Mouse (Mus musculus): ENCODE data around the gene Hmgb2.

DNA sequence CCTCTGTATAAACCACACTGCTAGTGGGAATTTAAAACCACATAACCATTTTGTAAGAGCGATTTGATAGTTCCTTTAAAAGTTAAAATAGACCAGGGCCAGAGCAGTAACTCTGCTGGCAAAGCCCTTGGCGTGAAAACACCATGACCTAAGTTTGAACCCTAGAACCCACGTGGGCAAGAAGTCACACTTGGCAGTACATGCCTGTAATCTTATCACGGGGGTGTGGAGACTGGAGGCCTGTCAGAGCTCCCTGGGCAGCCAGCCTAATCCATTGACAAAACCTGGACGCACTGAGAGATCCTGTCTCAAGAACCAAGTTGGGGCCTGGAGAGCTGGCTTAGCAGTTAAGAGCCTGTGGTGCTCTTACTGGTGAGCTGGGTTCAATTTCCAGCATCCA is 43.1 kb upstream of the Hmgb2 start:
- TF ChIP-seq CTCF (IDR thresholded peaks at IDR 0.05; ENCODE audit: low read depth, low read length) (no peak), POLR2A (IDR thresholded peaks at IDR 0.05; ENCODE audit: borderline replicate concordance, low read depth, low read length) (no peak)
